Mouse (Mus musculus): ENCODE data around the gene Fetub. TPM values are rescaled to one million over a fixed set of nuclear protein-coding genes. Genes with fewer than 3 reads are reported as not detected.

The Fetub gene
- total and polyA plus RNA-seq, 3 experiments: 0.42 to 15.8 (median 1.0) TPM

GRCm38 (mm10) chr16:22919971-22920854, 2.1 kb downstream of the Fetub start:
- Histone ChIP-seq H3K4me3 (replicated peaks in 1 of 3; ENCODE audit: low read depth in 2 of 3, low read length in 2 of 3, poor library complexity in 1 of 3) (peak overlapping the region in 1 of 3 experiments; percentile 34), H3K27ac (ENCODE audit: insufficient read depth, low read depth) (no peak overlapping the region), H3K4me2 (ENCODE audit: insufficient read depth, low read depth, poor library complexity, severe bottlenecking) (peak overlapping the region; percentile 64), H3K79me2 (replicated peaks; ENCODE audit: control insufficient read depth, extremely low read depth, insufficient read depth, poor library complexity, severe bottlenecking) (no peaks in the 10 kb centered on the region), H3K9me3 (replicated peaks; ENCODE audit: low read length) (peaks cover 5% of the 10 kb centered on the region), H3K4me1 (ENCODE audit: control insufficient read depth in 1 of 2, insufficient read depth in 2 of 2) (peaks cover 0 to 21% of the 10 kb centered on the region in 2 experiments; a peak in 2 of 4 replicates), H3K36me3 (replicated peaks in 1 of 2; ENCODE audit: control insufficient read depth in 1 of 2, insufficient read depth in 1 of 2, low read length in 1 of 2) (no peaks in the 10 kb centered on the region), H3K27me3 (replicated peaks) (no peaks in the 10 kb centered on the region), H3K9ac (ENCODE audit: insufficient read depth, low read depth) (no peak overlapping the region)
- in situ Hi-C loops (cut with MboI; ENCODE audit: low pct_ligation_motif_present, low pct_unique_long_range_greater_than_20kb, low sequenced_read_pairs): no loop called here
- dilution Hi-C loops (cut with MboI; ENCODE audit: extremely low pct_ligation_motif_present, extremely low pct_unique_long_range_greater_than_20kb, low sequenced_read_pairs): no loop called here
- TF ChIP-seq USF2 (conservative IDR thresholded peaks at IDR 0.05; ENCODE audit: low read depth, low read length) (no peak), NRF1 (IDR thresholded peaks at IDR 0.05; ENCODE audit: low read depth, low read length) (peak; percentile 38; the same call in 1 of the 2 replicates), BHLHE40 (IDR thresholded peaks at IDR 0.05; ENCODE audit: low read depth, low read length) (peak; percentile 49; the same call in 1 of the 2 replicates), MAX (IDR thresholded peaks at IDR 0.05; ENCODE audit: low read length) (peak; percentile 42; the same call in 1 of the 2 replicates), TCF12 (IDR thresholded peaks at IDR 0.05; ENCODE audit: low read depth, low read length) (no peak), ETS1 (conservative IDR thresholded peaks at IDR 0.05; ENCODE audit: low read depth, low read length) (peak; percentile 51), ELF1 (IDR thresholded peaks at IDR 0.05; ENCODE audit: low read depth, low read length) (peak; percentile 58; the same call in 1 of the 2 replicates), CHD1 (IDR thresholded peaks at IDR 0.05; ENCODE audit: low read depth, low read length) (no peak), EP300 (IDR thresholded peaks at IDR 0.05; ENCODE audit: low read length) (no peak), SIN3A (IDR thresholded peaks at IDR 0.05; ENCODE audit: low read length) (peak; percentile 41; the same call in 1 of the 2 replicates), MAFK (IDR thresholded peaks at IDR 0.05; ENCODE audit: insufficient replicate concordance, low read length) (0 out of 2 replicates have a peak, but pooled peaks have one; percentile 60), CTCF (conservative IDR thresholded peaks at IDR 0.05 in 1 of 2, IDR thresholded peaks at IDR 0.05 in 1 of 2; ENCODE audit: low read depth in 2 of 2, low read length in 2 of 2) (0 out of 4 replicates have a peak, but pooled peaks of 1 of the 2 experiments have one; percentile 11), RCOR1 (conservative IDR thresholded peaks at IDR 0.05; ENCODE audit: low read depth, low read length) (no peak), MYC (IDR thresholded peaks at IDR 0.05; ENCODE audit: low read depth, low read length) (no peak)
- DNase-seq (ENCODE audit: extremely low read depth): peak; percentile 92

GRCm38 (mm10) chr16:22921761-22922160, 3.6 kb downstream of the Fetub start:
- dilution Hi-C loops (cut with MboI; ENCODE audit: extremely low pct_ligation_motif_present, extremely low pct_unique_long_range_greater_than_20kb, low sequenced_read_pairs) (no loop called here), in situ Hi-C loops (cut with MboI; ENCODE audit: low pct_ligation_motif_present, low pct_unique_long_range_greater_than_20kb, low sequenced_read_pairs) (no loop called here)
- TF ChIP-seq CTCF (conservative IDR thresholded peaks at IDR 0.05 in 1 of 2, IDR thresholded peaks at IDR 0.05 in 1 of 2; ENCODE audit: low read depth in 2 of 2, low read length in 2 of 2): no peak
- no peak for TF ChIP-seq EP300 (IDR thresholded peaks at IDR 0.05; ENCODE audit: low read length)
- TF ChIP-seq MAFK (IDR thresholded peaks at IDR 0.05; ENCODE audit: insufficient replicate concordance, low read length): no peak
- H3K4me2 ChIP-seq (ENCODE audit: insufficient read depth, low read depth, poor library complexity, severe bottlenecking): no peak overlapping the region
- no peak overlapping the region for H3K9ac ChIP-seq (ENCODE audit: insufficient read depth, low read depth)
- no peak overlapping the region for H3K27ac ChIP-seq (ENCODE audit: insufficient read depth, low read depth)
- peaks cover 0 to 21% of the 10 kb centered on the region in 2 experiments; a peak in 2 of 4 replicates for H3K4me1 ChIP-seq (ENCODE audit: control insufficient read depth in 1 of 2, insufficient read depth in 2 of 2)
- no peaks in the 10 kb centered on the region for H3K9me3 ChIP-seq (replicated peaks; ENCODE audit: low read length)
- H3K36me3 ChIP-seq (replicated peaks in 1 of 2; ENCODE audit: control insufficient read depth in 1 of 2, insufficient read depth in 1 of 2, low read length in 1 of 2): no peaks in the 10 kb centered on the region
- no peak for DNase-seq (ENCODE audit: extremely low read depth)
- H3K27me3 ChIP-seq (replicated peaks): no peaks in the 10 kb centered on the region
- no peaks in the 10 kb centered on the region for H3K79me2 ChIP-seq (replicated peaks; ENCODE audit: control insufficient read depth, extremely low read depth, insufficient read depth, poor library complexity, severe bottlenecking)
- no peak overlapping the region for H3K4me3 ChIP-seq (replicated peaks in 1 of 3; ENCODE audit: low read depth in 2 of 3, low read length in 2 of 3, poor library complexity in 1 of 3)
